Mouse (Mus musculus) liver, adult 2 months (tissue): ENCODE results near the gene Cd248. TPM values are rescaled to one million over a fixed set of nuclear protein-coding genes. Genes with fewer than 3 reads are reported as not detected.
"Not testable (repeated sequence)": the region's sequence is repeated elsewhere in the genome, so short reads cannot be mapped to it uniquely, and the experiment has no call there.

Experiments used
- DNase-seq: peaks from one replicate; pipeline ENCODE4 v3.0.0-alpha.2; 2011; ENCODE audit warnings: low read depth, low spot score; ENCODE audit errors: extremely low read depth
- H3K27ac ChIP-seq: fragments of 200-500 bp; replicated peaks from 2 replicates; pipeline ENCODE4 v1.5.1; 2012; ENCODE audit warnings: low read depth, mild to moderate bottlenecking, control low read depth, inconsistent platforms, low read length; ENCODE audit not compliant: insufficient read depth
- H3K27me3 ChIP-seq: fragments of 200-500 bp; 2 replicates; pipeline ENCODE4 v1.6.1; 2012; ENCODE audit warnings: mild to moderate bottlenecking, moderate library complexity, low read length, inconsistent platforms; ENCODE audit not compliant: control insufficient read depth, insufficient read depth
- H3K36me3 ChIP-seq: fragments of 200-500 bp; 2 replicates; pipeline ENCODE4 v1.6.1; 2012; ENCODE audit warnings: low read length, inconsistent platforms; ENCODE audit not compliant: control insufficient read depth, insufficient read depth
- H3K4me1 ChIP-seq: fragments of 200-500 bp; 2 replicates; pipeline ENCODE4 v1.6.1; 2011; ENCODE audit warnings: low read length; ENCODE audit not compliant: control insufficient read depth, insufficient read depth
- H3K4me3 ChIP-seq: fragments of 200-500 bp; 2 replicates; pipeline ENCODE4 v1.5.1; 2011; ENCODE audit warnings: low read depth, mild to moderate bottlenecking, control low read depth, low read length, moderate library complexity; ENCODE audit not compliant: insufficient read depth
- H3K79me2 ChIP-seq: fragments of 200-500 bp; 2 replicates; pipeline ENCODE4 v1.6.1; 2012; ENCODE audit warnings: inconsistent platforms, mild to moderate bottlenecking, low read length, moderate library complexity; ENCODE audit not compliant: control insufficient read depth, insufficient read depth
- H3K9ac ChIP-seq: fragments of 200-500 bp; 2 replicates; pipeline ENCODE4 v1.6.1; 2012; ENCODE audit warnings: low read depth, mild to moderate bottlenecking, control low read depth, inconsistent platforms, low read length
- CTCF ChIP-seq: fragments of 200-500 bp; IDR thresholded peaks from 2 replicates; pipeline ENCODE4 v1.5.1; 2011; ENCODE audit warnings: low read depth, low read length, control low read depth
- POLR2A ChIP-seq: fragments of 200-500 bp; IDR thresholded peaks from 2 replicates; pipeline ENCODE4 v1.6.1; 2011; ENCODE audit warnings: low read length, control low read depth; ENCODE audit not compliant: insufficient read depth; ENCODE audit errors: extremely low read depth
- WGBS: fragments of 180-500 bp; shearing (Covaris S2); methylation state at CpG from one replicate; pipeline ENCODE4 v1.1.7; 2018; 5-methylcytosine and 5-hydroxymethylcytosine counted together
- polyA plus RNA-seq: library from polyadenylated mRNA; depleted of rRNA; stranded (reverse); fragments of >200 nt; gene quantifications from 2 replicates; pipeline ENCODE4 v1.2.3, GENCODE M21; 2012
- total RNA-seq: library from RNA; depleted of rRNA; stranded (reverse); fragments of >200 nt; gene quantifications from 2 replicates; pipeline ENCODE4 v1.2.3, GENCODE M21; 2014

Cd248 gene
- total and polyA plus RNA-seq, 2 experiments = 0.18 to 0.98 TPM

DNA sequence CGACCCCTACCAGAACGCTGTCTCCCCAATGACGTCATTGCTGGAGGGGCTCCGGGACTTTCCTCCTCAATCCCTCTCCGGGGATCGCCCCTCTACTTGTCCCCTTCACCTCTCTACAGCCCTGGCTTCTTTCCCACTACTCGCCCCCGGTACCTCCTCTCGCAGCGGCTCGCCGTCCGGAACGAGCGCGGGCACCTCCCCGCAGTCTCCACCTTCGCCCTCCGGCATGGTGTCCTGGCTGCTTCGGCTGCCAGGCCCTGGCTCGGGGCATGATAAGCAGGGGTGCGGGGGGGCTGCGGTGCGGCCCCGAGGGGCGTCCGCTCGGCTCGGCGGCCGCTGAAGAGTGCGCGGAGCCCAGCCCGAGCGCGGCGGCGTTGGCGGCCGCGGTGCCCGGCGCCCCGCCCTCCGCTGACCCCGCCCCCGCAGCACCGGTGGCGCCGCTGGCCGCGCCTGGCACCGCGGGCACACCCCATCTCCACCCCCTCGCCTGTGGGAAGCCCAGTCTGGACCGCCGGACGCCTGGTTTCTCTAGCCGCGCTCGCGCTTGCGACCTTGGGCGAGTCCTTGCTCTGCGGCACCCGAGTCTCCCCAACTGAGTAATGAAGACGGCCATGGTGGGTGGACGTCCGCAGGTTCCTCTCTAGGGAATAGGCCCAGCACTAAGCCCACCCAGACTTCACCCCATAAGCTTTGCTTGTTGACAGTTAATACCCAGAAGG, 17.4 kb downstream of the Cd248 start, which contains the start of gene Tmem151a:
Gene Tmem151a, minus strand, starts transcription at position 387 of the 719 bp plus-strand sequence.
- WGBS = 1% methylated on average over 68 of the region's 69 CpGs
- Histone ChIP-seq H3K36me3 (no peaks in the 10 kb centered on the region), H3K4me3 (peak within 1 kb of the TSS; percentile 69), H3K4me1 (peaks cover 11% of the 10 kb centered on the region), H3K9ac (peak within 1 kb of the TSS; percentile 71), H3K79me2 (no peaks in the 10 kb centered on the region), H3K27ac (no peak within 1 kb of the TSS), H3K27me3 (peaks cover 16% of the 10 kb centered on the region)
- peak; percentile 28 for DNase-seq
- no peak for TF ChIP-seq POLR2A

GRCm38 (mm10) chr19:5086533-5086932, 18.7 kb downstream of the Cd248 start:
- WGBS = 45% methylated on average over 4 of the region's 4 CpGs
- Histone ChIP-seq H3K27me3 (peaks cover 16% of the 10 kb centered on the region), H3K4me1 (peaks cover 11% of the 10 kb centered on the region)
- H3K27ac ChIP-seq, H3K4me3 ChIP-seq, H3K36me3 ChIP-seq, DNase-seq, H3K79me2 ChIP-seq, H3K9ac ChIP-seq: not testable (repeated sequence)

GRCm38 (mm10) chr19:5087884-5088728, 20.2 kb downstream of the Cd248 start, which contains the start of gene Yif1a:
Gene Yif1a, plus strand, starts transcription at chr19:5088538.
- no peaks in the 10 kb centered on the region for H3K36me3 ChIP-seq
- peaks cover 7% of the 10 kb centered on the region; the same call in 1 of the 2 replicates for H3K27me3 ChIP-seq
- peak within 1 kb of the TSS; percentile 77 for H3K27ac ChIP-seq
- H3K4me1 ChIP-seq = peaks cover 11% of the 10 kb centered on the region
- H3K4me3 ChIP-seq = peak within 1 kb of the TSS; percentile 78
- TF ChIP-seq CTCF (peak; percentile 77), POLR2A (peak; percentile 80)
- under 1% methylated on average over 58 of the region's 58 CpGs for WGBS
- DNase-seq = peak; percentile 100
- peak within 1 kb of the TSS; percentile 80 for H3K9ac ChIP-seq
- H3K79me2 ChIP-seq = no peaks in the 10 kb centered on the region

DNA sequence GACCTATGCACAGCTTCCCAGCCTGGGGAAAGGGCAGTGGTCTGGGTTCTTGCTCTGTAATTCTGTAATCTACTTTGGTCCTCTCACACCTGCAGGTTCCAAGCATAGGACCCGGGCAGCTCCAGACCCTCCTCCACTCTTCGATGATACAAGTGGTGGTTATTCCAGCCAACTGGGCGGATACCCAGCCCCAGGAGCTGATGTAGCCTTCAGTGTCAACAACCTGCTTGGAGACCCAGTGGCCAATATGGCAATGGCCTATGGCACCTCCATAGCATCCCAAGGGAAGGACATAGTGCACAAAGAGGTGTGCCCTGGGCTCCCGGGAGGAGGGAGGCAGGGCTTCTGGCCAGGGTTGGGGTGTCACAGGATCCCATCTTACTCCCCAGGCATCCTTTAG, 21.4 kb downstream of the Cd248 start:
- no peak for DNase-seq
- Histone ChIP-seq H3K9ac (peak overlapping the region; percentile 10; the same call in 1 of the 2 replicates), H3K27me3 (peaks cover 4% of the 10 kb centered on the region; the same call in 1 of the 2 replicates), H3K27ac (no peak overlapping the region), H3K79me2 (no peaks in the 10 kb centered on the region), H3K4me3 (peak overlapping the region; percentile 78; the same call in 1 of the 2 replicates), H3K36me3 (no peaks in the 10 kb centered on the region), H3K4me1 (peaks cover 11% of the 10 kb centered on the region)
- 91% methylated on average over 4 of the region's 4 CpGs for WGBS
- TF ChIP-seq POLR2A = no peak
- TF ChIP-seq CTCF = no peak

GRCm38 (mm10) chr19:5092083-5092482, 24.2 kb downstream of the Cd248 start:
- Histone ChIP-seq H3K27ac (no peak overlapping the region), H3K79me2 (no peaks in the 10 kb centered on the region), H3K36me3 (no peaks in the 10 kb centered on the region), H3K4me3 (no peak overlapping the region), H3K9ac (no peak overlapping the region), H3K4me1 (peaks cover 8% of the 10 kb centered on the region), H3K27me3 (no peaks in the 10 kb centered on the region)
- no peak for DNase-seq
- TF ChIP-seq POLR2A = no peak
- no peak for TF ChIP-seq CTCF
- WGBS = 92% methylated on average over 10 of the region's 10 CpGs
